Mouse (Mus musculus): ENCODE results near the gene Odf2. TPM values are rescaled to one million over a fixed set of nuclear protein-coding genes. Genes with fewer than 3 reads are reported as not detected.

Odf2 gene
- 10 to 100 TPM; 44.8 to 52.4 TPM for total RNA-seq (2021)

- peak; percentile 100 for DNase-seq
Observed at GRCm38 (mm10) chr2:29889066-29889944, at the start of gene Odf2. TSS of gene Odf2 (plus strand) at chr2:29889221.

DNA sequence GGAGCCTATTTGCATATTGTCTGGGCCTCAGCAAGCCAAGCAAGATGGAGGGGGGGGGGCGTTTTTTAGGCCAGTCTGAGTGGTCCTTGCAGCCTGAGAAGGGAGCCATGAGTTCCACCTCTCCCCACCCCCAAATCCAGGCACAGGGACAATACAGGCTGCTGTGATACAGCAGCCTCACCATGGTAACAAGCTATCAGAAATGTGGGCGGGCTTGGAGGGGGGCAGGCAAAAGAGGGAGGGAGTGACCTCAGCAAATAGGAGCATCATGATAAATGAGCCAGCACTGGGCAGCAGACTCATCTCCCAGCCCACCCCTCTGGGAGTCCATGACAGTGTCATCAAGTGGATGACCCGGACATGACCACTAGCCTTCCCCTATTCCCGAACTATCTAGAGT, 49.6 kb upstream of the Odf2 start:
- DNase-seq = no peak

DNA sequence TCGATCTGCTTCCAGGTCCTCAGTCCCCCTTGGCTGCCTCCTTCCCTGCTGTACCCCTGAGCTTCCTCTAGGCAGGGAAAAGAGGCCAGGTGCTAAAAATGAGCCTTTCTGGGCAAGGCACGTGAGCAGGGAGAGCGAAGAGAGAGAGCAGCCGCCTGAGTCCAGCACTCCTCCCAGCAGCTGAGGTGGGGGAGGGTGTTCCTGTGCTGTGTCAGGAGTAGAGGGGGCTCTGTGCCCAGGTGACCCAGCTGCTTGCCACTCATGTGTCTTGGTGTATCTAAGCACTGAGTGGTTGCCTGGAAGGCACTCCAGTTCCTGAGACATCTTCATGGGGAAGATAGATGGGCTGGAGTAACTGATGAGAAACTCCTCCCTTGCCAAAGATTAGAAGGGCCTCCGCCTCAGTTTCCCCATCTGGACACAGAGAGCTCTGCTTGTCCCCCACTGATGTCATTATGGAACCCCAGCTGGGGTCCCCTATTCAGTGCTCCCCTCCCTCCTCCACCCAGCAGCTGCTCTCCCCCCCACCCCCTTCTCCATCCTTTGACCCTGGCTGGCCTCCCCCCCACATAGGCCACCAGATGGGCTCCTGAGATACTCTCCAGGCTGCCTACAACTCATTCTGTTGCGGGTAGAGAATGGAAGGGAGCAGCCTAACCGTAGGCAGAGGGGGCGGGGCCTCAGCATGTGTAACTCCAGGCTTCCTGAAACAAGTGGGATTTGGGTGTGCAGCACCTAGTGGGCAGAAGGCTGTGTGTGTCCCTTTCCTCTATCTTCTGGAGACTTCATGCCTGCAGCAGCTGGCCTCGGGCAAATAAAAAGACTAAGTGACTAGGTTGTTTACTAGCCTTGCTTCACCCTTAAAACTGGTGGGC, 45.6 kb upstream of the Odf2 start:
- no peak for DNase-seq

GRCm38 (mm10) chr2:29844115-29844514, 44.9 kb upstream of the Odf2 start:
- no peak for DNase-seq

DNA sequence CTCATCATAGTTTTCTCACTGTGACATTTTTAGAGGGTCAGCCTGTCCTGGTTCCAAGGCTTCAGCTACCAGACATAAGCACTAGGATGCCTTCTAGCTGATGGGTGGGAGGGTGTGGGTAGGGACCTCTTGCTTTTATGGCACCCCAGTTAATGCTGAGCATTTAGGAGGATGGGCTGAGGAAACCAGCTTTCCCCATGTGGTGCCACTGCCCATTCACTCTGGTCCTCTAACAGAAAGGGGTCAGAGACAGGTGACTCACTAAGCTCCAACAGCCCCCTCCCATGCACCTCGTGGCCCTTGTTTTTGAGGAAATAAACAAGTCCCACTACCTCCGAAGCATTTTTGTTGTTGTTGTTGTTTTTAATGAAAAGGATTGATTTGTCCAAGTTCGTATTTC, 44.4 kb upstream of the Odf2 start:
- DNase-seq = no peak

DNA sequence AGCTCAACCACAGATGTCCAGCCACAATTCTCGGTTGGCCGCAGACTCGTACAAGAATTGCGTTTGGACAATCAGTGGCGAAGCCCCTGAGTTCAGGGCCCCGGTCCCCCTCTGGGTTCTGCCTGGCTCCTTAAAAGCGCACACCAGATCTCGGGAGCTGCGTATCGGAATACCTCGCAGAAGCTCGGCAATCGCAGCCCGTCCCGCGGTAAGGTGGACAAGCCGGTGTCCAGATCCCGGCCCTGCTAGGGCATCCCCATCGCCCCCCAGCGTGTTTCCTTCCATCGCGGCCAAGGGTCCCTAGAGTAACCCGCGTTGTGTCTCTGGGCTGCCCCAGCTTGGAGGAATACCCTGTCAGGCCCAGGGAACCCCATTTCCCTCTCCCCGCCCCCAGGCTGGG, 43.4 kb upstream of the Odf2 start:
- DNase-seq = no peak

DNA sequence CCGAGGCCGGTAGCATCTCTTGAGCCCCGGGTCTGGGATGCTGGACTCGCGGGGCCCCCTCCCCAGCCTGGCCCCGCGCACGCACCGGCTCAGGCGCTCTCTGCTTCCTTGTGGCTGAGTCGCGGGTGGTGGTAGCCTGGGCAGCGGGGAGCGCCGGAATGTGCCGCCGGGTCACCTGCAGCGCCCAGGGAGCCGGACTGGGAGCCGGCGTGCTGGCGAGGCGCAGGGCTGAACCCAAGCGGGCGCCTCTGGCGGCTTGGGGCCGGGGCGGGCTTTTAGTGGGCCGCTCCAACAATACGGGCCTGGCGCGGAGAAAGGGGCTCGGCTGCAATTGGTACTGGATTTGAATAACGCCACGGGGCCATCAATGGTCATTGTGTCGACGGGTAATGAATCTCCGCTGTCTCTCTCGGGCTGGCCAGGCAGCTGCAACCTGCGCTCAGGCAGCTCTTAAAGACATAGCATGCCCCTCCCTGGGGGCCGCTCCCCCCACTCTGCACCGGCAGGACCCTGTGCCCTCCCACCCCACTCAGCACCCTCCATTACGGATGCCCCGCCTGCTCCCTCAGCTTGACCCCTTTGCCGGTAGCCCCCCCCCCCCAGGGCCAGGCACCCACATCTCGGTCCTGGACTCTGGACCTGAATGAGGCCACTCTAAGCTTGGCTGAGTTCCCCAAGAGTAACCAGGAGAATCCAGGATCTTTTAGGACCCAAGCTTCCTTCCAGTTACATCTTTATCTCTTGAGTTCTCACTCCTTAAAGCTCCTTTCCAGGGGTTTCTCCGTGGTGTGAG, 42.8 kb upstream of the Odf2 start:
- no peak for DNase-seq

- no peak for DNase-seq
Observed at GRCm38 (mm10) chr2:29846911-29847310, 42.1 kb upstream of the Odf2 start.

GRCm38 (mm10) chr2:29849041-29849440, 40.0 kb upstream of the Odf2 start:
- no peak for DNase-seq

GRCm38 (mm10) chr2:29849841-29850480, 39.1 kb upstream of the Odf2 start:
- no peak for DNase-seq

DNA sequence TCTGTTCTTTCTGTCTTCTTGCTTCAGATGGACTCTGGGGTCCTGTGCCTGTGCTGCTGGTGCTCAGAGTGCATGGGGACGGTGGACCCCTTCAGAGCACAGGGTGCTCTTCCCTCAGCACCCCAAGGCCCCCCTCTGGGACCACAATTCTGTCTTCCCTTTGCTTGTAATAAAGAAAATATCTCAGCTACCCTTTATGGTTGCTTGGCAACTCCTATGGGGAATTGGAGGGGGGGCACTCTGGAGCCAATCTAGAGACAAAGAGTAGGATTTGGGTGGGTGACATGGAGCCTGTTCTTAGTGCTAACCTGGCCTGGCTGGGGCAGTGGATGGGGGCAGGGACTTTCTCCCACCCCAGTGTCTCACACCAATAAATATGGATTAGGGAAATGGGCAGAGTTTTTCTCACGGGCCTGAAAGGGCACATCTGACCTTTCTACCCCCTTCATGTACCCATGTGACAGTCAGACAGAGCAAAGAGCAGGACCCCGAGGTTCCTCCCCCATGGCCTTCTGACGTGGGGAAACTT, 36.0 kb upstream of the Odf2 start:
- DNase-seq = no peak

GRCm38 (mm10) chr2:29853736-29854135, 35.3 kb upstream of the Odf2 start:
- DNase-seq = no peak

GRCm38 (mm10) chr2:29855585-29856210, 33.3 kb upstream of the Odf2 start:
- no peak for DNase-seq

GRCm38 (mm10) chr2:29856451-29857260, 32.4 kb upstream of the Odf2 start:
- DNase-seq = no peak

GRCm38 (mm10) chr2:29857341-29857740, 31.7 kb upstream of the Odf2 start:
- no peak for DNase-seq

GRCm38 (mm10) chr2:29857967-29858366, 31.1 kb upstream of the Odf2 start:
- DNase-seq = no peak

GRCm38 (mm10) chr2:29858748-29859473, 30.1 kb upstream of the Odf2 start:
- peak; percentile 64 for DNase-seq

DNA sequence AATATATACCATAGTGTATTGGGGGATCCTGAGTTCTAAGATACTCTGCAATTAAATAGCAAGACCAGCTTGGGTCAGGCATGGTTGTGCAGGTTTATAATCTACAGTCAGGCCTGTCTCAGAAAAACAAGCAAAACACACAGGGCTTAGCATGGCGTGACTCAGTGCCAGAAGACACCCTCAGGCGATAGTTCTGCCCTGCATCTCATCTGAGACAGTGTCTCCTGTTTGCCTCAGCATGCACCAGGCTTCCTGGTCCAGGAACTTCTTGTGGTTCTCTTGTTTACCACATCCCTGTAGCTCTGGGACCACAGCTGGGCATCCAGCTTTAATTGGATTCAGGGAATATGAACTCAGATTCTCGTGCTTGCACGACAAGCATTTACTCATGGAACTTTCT, 23.9 kb upstream of the Odf2 start:
- DNase-seq = no peak

DNA sequence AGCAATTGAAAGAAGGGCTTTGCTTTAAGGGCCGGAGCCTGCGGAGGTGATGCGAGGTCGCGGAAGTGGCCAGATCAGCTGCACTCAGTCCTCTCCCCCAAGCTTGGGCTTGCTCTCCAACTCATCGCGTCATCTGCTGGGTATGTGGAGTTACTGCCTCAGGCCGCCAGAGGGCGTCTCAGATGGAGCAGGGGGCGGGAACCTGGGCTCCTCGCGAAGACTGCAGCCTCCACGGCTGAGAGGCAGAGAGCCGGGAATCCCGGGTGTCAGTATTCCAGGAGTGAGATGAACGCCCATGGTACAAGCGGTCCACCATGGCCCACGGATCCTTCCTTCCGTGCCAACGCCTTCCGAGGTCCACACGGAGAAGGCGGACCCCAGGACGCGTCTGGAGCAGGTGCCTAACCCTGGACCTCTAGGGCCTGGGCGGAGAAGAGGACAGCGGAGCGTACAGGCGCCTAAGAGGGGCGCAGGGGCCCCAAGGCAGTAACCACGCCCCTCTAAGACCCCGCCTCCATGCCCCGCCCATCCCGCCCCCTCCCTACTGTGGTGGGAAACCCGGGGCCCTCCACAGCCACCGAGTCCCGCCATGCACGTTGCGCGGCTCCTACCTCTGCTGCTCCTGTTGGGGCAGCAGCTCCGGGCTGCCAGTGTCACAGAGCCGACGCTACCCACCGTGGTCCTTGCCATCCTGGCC, 19.9 kb upstream of the Odf2 start, which contains the start of gene Cercam:
Gene Cercam, plus strand, starts transcription at position 216 of the 697 bp plus-strand sequence.
- DNase-seq = peak; percentile 92

All from heart, postnatal 4 days (tissue).